Mouse (Mus musculus): Measurements from ENCODE around the gene Hivep3. TPM values are rescaled to one million over a fixed set of nuclear protein-coding genes. Genes with fewer than 3 reads are reported as not detected.
A peak's percentile ranks its signal among the peaks of the same experiment; 100 is the strongest.

The Hivep3 gene
- polyA plus RNA-seq, 1 experiment from 2014 or later = 8.2 TPM

GRCm38 (mm10) chr4:119903806-119904205, 170.2 kb downstream of the Hivep3 start:
- 44% methylated on average over 1 of the region's 1 CpGs for WGBS
- ATAC-seq (ENCODE audit: low read depth) = no peak
- H3K4me3 ChIP-seq (ENCODE audit: low read depth, low read length) = no peak overlapping the region

GRCm38 (mm10) chr4:119904296-119904695, 170.7 kb downstream of the Hivep3 start:
- 91% methylated on average over 4 of the region's 4 CpGs for WGBS
- H3K9me3 ChIP-seq (ENCODE audit: control insufficient read depth, low read length) = no peaks in the 10 kb centered on the region
- no peak for DNase-seq (ENCODE audit: low spot score)
- H3K4me2 ChIP-seq (ENCODE audit: low read depth, low read length) = no peak overlapping the region
- no peak overlapping the region for H3K4me3 ChIP-seq (ENCODE audit: low read depth, low read length)
- H3K4me1 ChIP-seq (ENCODE audit: control insufficient read depth, insufficient read depth, low read length) = no peaks in the 10 kb centered on the region
- H3K36me3 ChIP-seq (ENCODE audit: control insufficient read depth, insufficient read depth, low read length) = no peaks in the 10 kb centered on the region
- H3K9ac ChIP-seq (ENCODE audit: low read depth, low read length) = no peak overlapping the region
- H3K27me3 ChIP-seq (replicated peaks; ENCODE audit: control insufficient read depth, insufficient read depth, low read length) = no peaks in the 10 kb centered on the region
- ATAC-seq (ENCODE audit: low read depth) = no peak
- H3K27ac ChIP-seq (replicated peaks; ENCODE audit: low read depth, low read length) = no peak overlapping the region

More at GRCm38 (mm10) chr4:119903806-119904205, 170.2 kb downstream of the Hivep3 start:
- Histone ChIP-seq H3K27me3 (replicated peaks; ENCODE audit: control insufficient read depth, insufficient read depth, low read length) (no peaks in the 10 kb centered on the region), H3K9me3 (ENCODE audit: control insufficient read depth, low read length) (no peaks in the 10 kb centered on the region), H3K4me2 (ENCODE audit: low read depth, low read length) (no peak overlapping the region), H3K27ac (replicated peaks; ENCODE audit: low read depth, low read length) (no peak overlapping the region), H3K9ac (ENCODE audit: low read depth, low read length) (no peak overlapping the region), H3K36me3 (ENCODE audit: control insufficient read depth, insufficient read depth, low read length) (no peaks in the 10 kb centered on the region), H3K4me1 (ENCODE audit: control insufficient read depth, insufficient read depth, low read length) (no peaks in the 10 kb centered on the region)
- DNase-seq (ENCODE audit: low spot score) = peak; percentile 87

- Histone ChIP-seq H3K9ac (ENCODE audit: low read depth, low read length) (no peak overlapping the region), H3K27me3 (replicated peaks; ENCODE audit: control insufficient read depth, insufficient read depth, low read length) (no peaks in the 10 kb centered on the region), H3K4me1 (ENCODE audit: control insufficient read depth, insufficient read depth, low read length) (no peaks in the 10 kb centered on the region), H3K4me3 (ENCODE audit: low read depth, low read length) (no peak overlapping the region), H3K36me3 (ENCODE audit: control insufficient read depth, insufficient read depth, low read length) (no peaks in the 10 kb centered on the region), H3K9me3 (ENCODE audit: control insufficient read depth, low read length) (no peaks in the 10 kb centered on the region), H3K27ac (replicated peaks; ENCODE audit: low read depth, low read length) (no peak overlapping the region), H3K4me2 (ENCODE audit: low read depth, low read length) (no peak overlapping the region)
- 80% methylated on average over 4 of the region's 4 CpGs for WGBS
- ATAC-seq (ENCODE audit: low read depth) (no peak), DNase-seq (ENCODE audit: low spot score) (no peak)
These were observed 173.5 kb downstream of the Hivep3 start for GRCm38 (mm10) chr4:119907106-119907505.

GRCm38 (mm10) chr4:119911071-119911904, 177.7 kb downstream of the Hivep3 start:
- no peak for ATAC-seq (ENCODE audit: low read depth)

GRCm38 (mm10) chr4:119912216-119912615, 178.6 kb downstream of the Hivep3 start:
- H3K9me3 ChIP-seq (ENCODE audit: control insufficient read depth, low read length) = no peaks in the 10 kb centered on the region
- H3K9ac ChIP-seq (ENCODE audit: low read depth, low read length) = no peak overlapping the region
- no peak overlapping the region for H3K27ac ChIP-seq (replicated peaks; ENCODE audit: low read depth, low read length)
- no peaks in the 10 kb centered on the region for H3K4me1 ChIP-seq (ENCODE audit: control insufficient read depth, insufficient read depth, low read length)
- ATAC-seq (ENCODE audit: low read depth) = no peak
- 53% methylated on average over 2 of the region's 2 CpGs for WGBS
- no peak overlapping the region for H3K4me2 ChIP-seq (ENCODE audit: low read depth, low read length)
- H3K36me3 ChIP-seq (ENCODE audit: control insufficient read depth, insufficient read depth, low read length) = no peaks in the 10 kb centered on the region
- DNase-seq (ENCODE audit: low spot score) = no peak
- H3K4me3 ChIP-seq (ENCODE audit: low read depth, low read length) = no peak overlapping the region
- H3K27me3 ChIP-seq (replicated peaks; ENCODE audit: control insufficient read depth, insufficient read depth, low read length) = no peaks in the 10 kb centered on the region

More at GRCm38 (mm10) chr4:119911071-119911904, 177.7 kb downstream of the Hivep3 start:
- no peak overlapping the region for H3K4me2 ChIP-seq (ENCODE audit: low read depth, low read length)
- 61% methylated on average over 13 of the region's 13 CpGs for WGBS
- no peaks in the 10 kb centered on the region for H3K36me3 ChIP-seq (ENCODE audit: control insufficient read depth, insufficient read depth, low read length)
- no peaks in the 10 kb centered on the region for H3K27me3 ChIP-seq (replicated peaks; ENCODE audit: control insufficient read depth, insufficient read depth, low read length)
- DNase-seq (ENCODE audit: low spot score) = no peak
- no peak overlapping the region for H3K9ac ChIP-seq (ENCODE audit: low read depth, low read length)
- no peak overlapping the region for H3K4me3 ChIP-seq (ENCODE audit: low read depth, low read length)
- no peaks in the 10 kb centered on the region for H3K4me1 ChIP-seq (ENCODE audit: control insufficient read depth, insufficient read depth, low read length)
- H3K27ac ChIP-seq (replicated peaks; ENCODE audit: low read depth, low read length) = no peak overlapping the region
- no peaks in the 10 kb centered on the region for H3K9me3 ChIP-seq (ENCODE audit: control insufficient read depth, low read length)

- Histone ChIP-seq H3K9me3 (ENCODE audit: control insufficient read depth, low read length) (no peaks in the 10 kb centered on the region), H3K27ac (replicated peaks; ENCODE audit: low read depth, low read length) (no peak overlapping the region), H3K27me3 (replicated peaks; ENCODE audit: control insufficient read depth, insufficient read depth, low read length) (no peaks in the 10 kb centered on the region), H3K4me3 (ENCODE audit: low read depth, low read length) (no peak overlapping the region), H3K36me3 (ENCODE audit: control insufficient read depth, insufficient read depth, low read length) (no peaks in the 10 kb centered on the region), H3K4me2 (ENCODE audit: low read depth, low read length) (no peak overlapping the region), H3K9ac (ENCODE audit: low read depth, low read length) (no peak overlapping the region), H3K4me1 (ENCODE audit: control insufficient read depth, insufficient read depth, low read length) (no peaks in the 10 kb centered on the region)
- ATAC-seq (ENCODE audit: low read depth) (peak; percentile 41; the same call in 1 of the 2 replicates), DNase-seq (ENCODE audit: low spot score) (no peak)
- WGBS = 18% methylated on average over 4 of the region's 4 CpGs
These were observed 180.6 kb downstream of the Hivep3 start for GRCm38 (mm10) chr4:119914194-119914593.

GRCm38 (mm10) chr4:119915069-119915468, 181.5 kb downstream of the Hivep3 start:
- WGBS = 69% methylated on average over 2 of the region's 2 CpGs
- Histone ChIP-seq H3K4me3 (ENCODE audit: low read depth, low read length) (no peak overlapping the region), H3K4me2 (ENCODE audit: low read depth, low read length) (no peak overlapping the region), H3K9me3 (ENCODE audit: control insufficient read depth, low read length) (no peaks in the 10 kb centered on the region), H3K27ac (replicated peaks; ENCODE audit: low read depth, low read length) (no peak overlapping the region), H3K27me3 (replicated peaks; ENCODE audit: control insufficient read depth, insufficient read depth, low read length) (no peaks in the 10 kb centered on the region), H3K4me1 (ENCODE audit: control insufficient read depth, insufficient read depth, low read length) (no peaks in the 10 kb centered on the region), H3K9ac (ENCODE audit: low read depth, low read length) (no peak overlapping the region), H3K36me3 (ENCODE audit: control insufficient read depth, insufficient read depth, low read length) (no peaks in the 10 kb centered on the region)
- DNase-seq (ENCODE audit: low spot score) = no peak
- no peak for ATAC-seq (ENCODE audit: low read depth)

GRCm38 (mm10) chr4:119917502-119917901, 183.9 kb downstream of the Hivep3 start:
- no peak for DNase-seq (ENCODE audit: low spot score)
- no peak overlapping the region for H3K9ac ChIP-seq (ENCODE audit: low read depth, low read length)

GRCm38 (mm10) chr4:119919349-119919748, 185.8 kb downstream of the Hivep3 start:
- H3K4me3 ChIP-seq (ENCODE audit: low read depth, low read length) = no peak overlapping the region
- H3K4me2 ChIP-seq (ENCODE audit: low read depth, low read length) = no peak overlapping the region
- no peak overlapping the region for H3K9ac ChIP-seq (ENCODE audit: low read depth, low read length)
- no peaks in the 10 kb centered on the region for H3K36me3 ChIP-seq (ENCODE audit: control insufficient read depth, insufficient read depth, low read length)
- no peak overlapping the region for H3K27ac ChIP-seq (replicated peaks; ENCODE audit: low read depth, low read length)
- no peaks in the 10 kb centered on the region for H3K4me1 ChIP-seq (ENCODE audit: control insufficient read depth, insufficient read depth, low read length)
- no peaks in the 10 kb centered on the region for H3K27me3 ChIP-seq (replicated peaks; ENCODE audit: control insufficient read depth, insufficient read depth, low read length)
- ATAC-seq (ENCODE audit: low read depth) (no peak), DNase-seq (ENCODE audit: low spot score) (no peak)
- H3K9me3 ChIP-seq (ENCODE audit: control insufficient read depth, low read length) = no peaks in the 10 kb centered on the region
- 73% methylated on average over 5 of the region's 5 CpGs for WGBS

More at GRCm38 (mm10) chr4:119917502-119917901, 183.9 kb downstream of the Hivep3 start:
- no peaks in the 10 kb centered on the region for H3K27me3 ChIP-seq (replicated peaks; ENCODE audit: control insufficient read depth, insufficient read depth, low read length)
- H3K9me3 ChIP-seq (ENCODE audit: control insufficient read depth, low read length) = no peaks in the 10 kb centered on the region
- H3K4me1 ChIP-seq (ENCODE audit: control insufficient read depth, insufficient read depth, low read length) = no peaks in the 10 kb centered on the region
- no peak overlapping the region for H3K4me2 ChIP-seq (ENCODE audit: low read depth, low read length)
- no peak for ATAC-seq (ENCODE audit: low read depth)
- no peaks in the 10 kb centered on the region for H3K36me3 ChIP-seq (ENCODE audit: control insufficient read depth, insufficient read depth, low read length)
- no peak overlapping the region for H3K4me3 ChIP-seq (ENCODE audit: low read depth, low read length)
- no peak overlapping the region for H3K27ac ChIP-seq (replicated peaks; ENCODE audit: low read depth, low read length)
- WGBS = 76% methylated on average over 7 of the region's 7 CpGs
